Comparison of ENCODE assay signal across 9 mouse cellular contexts in genomic region chr17:71159720-71160119, GRCm38 (mm10). TPM values are rescaled to one million over a fixed set of nuclear protein-coding genes. Genes with fewer than 3 reads are reported as not detected.
A peak's percentile ranks its signal among the peaks of the same experiment; 100 is the strongest.
DNase-seq lines count a peak whose midpoint lies in the region; ATAC-seq lines count a peak whose summit lies in the region.
"Had no signal": no experiment of that assay in that cellular context is flagged by ENCODE, and none has a peak within 500 bp of the region (broad histone marks: within the 10 kb centered on the region; RNA-seq: fewer than 3 reads in every experiment).

No protein-coding gene starts in this region.

- no peaks in the 10 kb centered on the region for H3K9me3 ChIP-seq in kidney, embryonic 14.5 days (ENCODE audit: control insufficient read depth, low read length)
- no peaks in the 10 kb centered on the region for H3K9me3 ChIP-seq in midbrain, embryonic 10.5 days (replicated peaks)
- no peaks in the 10 kb centered on the region for H3K9me3 ChIP-seq in midbrain, embryonic 16.5 days (replicated peaks; ENCODE audit: control insufficient read depth, low read length, poor library complexity, severe bottlenecking)

- no peak overlapping the region for H3K4me2 ChIP-seq in kidney, embryonic 14.5 days (replicated peaks; ENCODE audit: low read depth, low read length)
- H3K4me2 ChIP-seq in midbrain, embryonic 16.5 days (ENCODE audit: low read length), result no peak overlapping the region

- no peaks in the 10 kb centered on the region for H3K36me3 ChIP-seq in kidney, embryonic 14.5 days (ENCODE audit: control insufficient read depth, insufficient read depth, low read length)
- no peaks in the 10 kb centered on the region for H3K36me3 ChIP-seq in midbrain, embryonic 10.5 days
- no peaks in the 10 kb centered on the region for H3K36me3 ChIP-seq in midbrain, embryonic 16.5 days (ENCODE audit: control insufficient read depth, insufficient read depth, low read length)

- H3K4me1 ChIP-seq in kidney, embryonic 14.5 days (ENCODE audit: control insufficient read depth, insufficient read depth, low read length), result peaks cover 15% of the 10 kb centered on the region
- H3K4me1 ChIP-seq in midbrain, embryonic 10.5 days, result peaks cover 20% of the 10 kb centered on the region
- peaks cover 4% of the 10 kb centered on the region; the same call in 1 of the 2 replicates for H3K4me1 ChIP-seq in midbrain, embryonic 16.5 days (ENCODE audit: control insufficient read depth, insufficient read depth, low read length)

- WGBS in kidney, embryonic 14.5 days, result 72% methylated on average over 8 of the region's 8 CpGs
- 73% methylated on average over 8 of the region's 8 CpGs for WGBS in midbrain, embryonic 10.5 days
- WGBS in midbrain, embryonic 16.5 days, result 58% methylated on average over 8 of the region's 8 CpGs

- H3K27ac ChIP-seq in kidney, embryonic 14.5 days (ENCODE audit: low read depth, low read length), result peak overlapping the region; percentile 82
- H3K27ac ChIP-seq in midbrain, embryonic 10.5 days (replicated peaks), result 0 out of 2 replicates have a peak overlapping the region, but pooled peaks have one; percentile 23
- no peak overlapping the region for H3K27ac ChIP-seq in midbrain, embryonic 16.5 days (ENCODE audit: low read length)

- ATAC-seq in kidney, embryonic 14.5 days (ENCODE audit: low FRiP score, low TSS enrichment), result no peak
- ATAC-seq in midbrain, embryonic 16.5 days, result no peak

- no peak overlapping the region for H3K9ac ChIP-seq in kidney, embryonic 14.5 days (ENCODE audit: low read depth, low read length)
- H3K9ac ChIP-seq in midbrain, embryonic 16.5 days (ENCODE audit: low read depth, low read length), result no peak overlapping the region

- DNase-seq in embryo, embryonic 10.5 days (ENCODE audit: low spot score), result peak; percentile 39
- no peak for DNase-seq in embryo, embryonic 11 days
- no peak for DNase-seq in kidney, adult 9 months
- no peak for DNase-seq in midbrain, embryonic 10.5 days (ENCODE audit: low spot score)
- DNase-seq in ovary, adult 18-20 months (ENCODE audit: low spot score), result no peak
- DNase-seq in yolk sac, embryonic 10.5 days (ENCODE audit: low spot score), result no peak
- DNase-seq: adrenal gland, postnatal 36 days had no signal

- no peaks in the 10 kb centered on the region for H3K27me3 ChIP-seq in kidney, embryonic 14.5 days (ENCODE audit: control insufficient read depth, insufficient read depth, low read length)
- H3K27me3 ChIP-seq in midbrain, embryonic 10.5 days (ENCODE audit: low read depth, poor library complexity, severe bottlenecking), result no peaks in the 10 kb centered on the region
- no peaks in the 10 kb centered on the region for H3K27me3 ChIP-seq in midbrain, embryonic 16.5 days (ENCODE audit: control insufficient read depth, insufficient read depth, low read depth, low read length)

- no peak overlapping the region for H3K4me3 ChIP-seq in kidney, embryonic 14.5 days (ENCODE audit: low read length)
- no peak overlapping the region for H3K4me3 ChIP-seq in midbrain, embryonic 10.5 days
- no peak overlapping the region for H3K4me3 ChIP-seq in midbrain, embryonic 16.5 days (ENCODE audit: low read depth, low read length)

RNA-seq across cellular contexts. Expression of gene Lpin2, which starts 22.6 kb away (rescaled TPM):
- 54.9 and 93.2 TPM in 2 replicates for polyA plus RNA-seq in kidney, embryonic 14.5 days (2014; fragmentation: Nextera tagmentation; extraction: Ambion mirVana)
- 34.5 and 37.3 TPM in 2 replicates for polyA plus RNA-seq in midbrain, embryonic 10.5 days (2016; fragmentation: Nextera tagmentation; extraction: Ambion mirVana)
- polyA plus RNA-seq in midbrain, embryonic 16.5 days (2015; fragmentation: Nextera tagmentation; extraction: Ambion mirVana), result 45.0 and 47.3 TPM in 2 replicates
